ENCODE assay signal across 9 mouse cellular contexts in genomic region chr1:84331861-84332260, GRCm38 (mm10). TPM values are rescaled to one million over a fixed set of nuclear protein-coding genes. Genes with fewer than 3 reads are reported as not detected.
DNase-seq lines count a peak whose midpoint lies in the region; TF ChIP-seq lines count a peak whose summit lies in the region.
"Not testable (repeated sequence)": the region's sequence is repeated elsewhere in the genome, so short reads cannot be mapped to it uniquely, and the experiment has no call there.
"Had no signal": no experiment of that assay in that cellular context is flagged by ENCODE, and none has a peak within 500 bp of the region (broad histone marks: within the 10 kb centered on the region; RNA-seq: fewer than 3 reads in every experiment).

No protein-coding gene starts in this region.

- peaks cover 18% of the 10 kb centered on the region for H3K4me1 ChIP-seq in E14TG2a.4 (replicated peaks; ENCODE audit: low read depth, low read length)
- H3K4me1 ChIP-seq in ES-Bruce4 (ENCODE audit: control insufficient read depth, insufficient read depth, low read length); ES-E14 (ENCODE audit: control insufficient read depth in 2 of 2, insufficient read depth in 2 of 2, low read length in 2 of 2, poor library complexity in 1 of 2): not testable (repeated sequence)

- not testable (repeated sequence) for TF ChIP-seq EP300 in ES-Bruce4 (IDR thresholded peaks at IDR 0.05; ENCODE audit: insufficient read depth, low read depth, low read length)

- H3K27me3 ChIP-seq in E14TG2a.4 (ENCODE audit: insufficient read depth, low read length); ES-Bruce4 (ENCODE audit: control insufficient read depth, insufficient read depth, low read length, poor library complexity, severe bottlenecking): not testable (repeated sequence)

- H3K9ac ChIP-seq in ES-Bruce4 (ENCODE audit: low read depth, poor library complexity, severe bottlenecking) = peak overlapping the region; percentile 58
- peak overlapping the region; percentile 35; the same call in 1 of the 2 replicates for H3K9ac ChIP-seq in ES-E14 (ENCODE audit: insufficient read depth, low read depth, low read length, poor library complexity, severe bottlenecking)

- H3K4me3 ChIP-seq in E14TG2a.4 (replicated peaks; ENCODE audit: low read length) (0 out of 2 replicates have a peak overlapping the region, but pooled peaks have one; percentile 32), ES-Bruce4 (ENCODE audit: low read depth, low read length) (peak overlapping the region; percentile 63), ES-E14 (ENCODE audit: insufficient read depth in 1 of 2, low read depth in 1 of 2, low read length in 2 of 2, poor library complexity in 1 of 2, severe bottlenecking in 1 of 2) (peak overlapping the region in 1 of 2 experiments; percentile 47; a peak in 1 of 4 replicates)

- H3K9me3 ChIP-seq in E14TG2a.4 (ENCODE audit: low read length) = peaks cover 32% of the 10 kb centered on the region
- not testable (repeated sequence) for H3K9me3 ChIP-seq in ES-Bruce4 (replicated peaks; ENCODE audit: control insufficient read depth, insufficient read depth, low read length, poor library complexity, severe bottlenecking); ES-E14 (ENCODE audit: control insufficient read depth, insufficient read depth, low read depth, low read length)

- peak; percentile 46 for DNase-seq in ES-CJ7 (ENCODE audit: low read depth, low spot score)
- DNase-seq in ES-E14 (ENCODE audit: low read depth, low spot score) = not testable (repeated sequence)
- peak; percentile 50 for DNase-seq in R1 (ENCODE audit: low read depth, low spot score)
- DNase-seq in ZHBTc4 (ENCODE audit: low read depth, low spot score) = peak; percentile 57

- TF ChIP-seq POLR2A in ES-Bruce4 (IDR thresholded peaks at IDR 0.05; ENCODE audit: insufficient read depth, low read length) = not testable (repeated sequence)

- not testable (repeated sequence) for H3K36me3 ChIP-seq in E14TG2a.4 (ENCODE audit: insufficient read depth, low read length); ES-Bruce4 (ENCODE audit: control insufficient read depth, insufficient read depth, low read length, poor library complexity, severe bottlenecking); ES-E14 (ENCODE audit: control insufficient read depth, insufficient read depth, low read length, poor library complexity, severe bottlenecking)

- H3K27ac ChIP-seq in ES-Bruce4 (ENCODE audit: insufficient read depth, low read length) = peak overlapping the region; percentile 95
- peak overlapping the region; percentile 89 for H3K27ac ChIP-seq in ES-E14 (ENCODE audit: insufficient read depth, low read depth, low read length, poor library complexity, severe bottlenecking)

- TF ChIP-seq CTCF in E14TG2a.4 (conservative IDR thresholded peaks at IDR 0.05; ENCODE audit: low read length); ES-Bruce4 (IDR thresholded peaks at IDR 0.05; ENCODE audit: low read depth, low read length): not testable (repeated sequence)

- in situ Hi-C loops in ES-E14 (cut with MboI; ENCODE audit: low sequenced_read_pairs in 2 of 2, unreplicated experiment in 2 of 2) = not testable (repeated sequence)

TF ChIP-seq in ES-E14, 5 proteins besides CTCF, POLR2A, EP300 and RAD21:
- TF ChIP-seq ZNF384 (IDR thresholded peaks at IDR 0.05; ENCODE audit: low read depth, low read length) = 0 out of 2 replicates have a peak, but pooled peaks have one; percentile 27

RNA-seq across cellular contexts. Expression of gene Pid1, which starts 32.1 kb away (rescaled TPM):
- 67.1 and 68.8 TPM in 2 replicates for polyA plus RNA-seq in ES-Bruce4 (2011; ENCODE audit: insufficient read depth, insufficient read length, low read depth, missing spikeins)
- total RNA-seq in ES-E14 (2012; rRNA removed) = 13.3 and 14.0 TPM in 2 replicates
- total RNA-seq: CH12.LX, MEL had no signal
- polyA plus RNA-seq: G1E had no signal
